Mouse (Mus musculus) ES-Bruce4 (cell line): ENCODE data around the gene Adgb.

Experiments
- CTCF ChIP-seq: IDR thresholded peaks from one replicate; pipeline ENCODE4 v1.8.1; 2011; ENCODE audit warnings: low read depth, low read length
- POLR2A ChIP-seq: IDR thresholded peaks from one replicate; pipeline ENCODE4 v1.8.1; 2011; ENCODE audit warnings: low read length; ENCODE audit not compliant: insufficient read depth

DNA sequence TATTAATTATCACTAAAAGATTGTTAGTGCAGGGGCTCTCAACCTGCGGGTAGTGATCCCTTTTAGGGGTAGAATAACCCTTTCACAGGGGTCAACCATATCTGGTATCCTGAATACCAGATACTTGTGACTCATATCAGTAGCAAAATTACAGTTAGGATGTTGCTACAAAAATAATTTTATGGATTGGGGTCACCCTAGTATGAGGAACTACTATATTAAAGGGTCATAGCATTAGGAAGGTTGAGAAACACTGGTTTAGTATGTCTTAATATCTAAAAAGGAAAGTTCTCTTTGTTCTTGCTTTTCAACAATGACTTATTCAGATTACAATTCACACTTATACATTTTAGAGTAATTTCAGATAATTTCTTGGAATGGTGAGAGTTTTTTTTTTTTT lies 108.1 kb downstream of the Adgb start:
- no peak for TF ChIP-seq CTCF
- no peak for TF ChIP-seq POLR2A
